Mouse (Mus musculus): ENCODE results near the gene Pacs2.
A peak's percentile ranks its signal among the peaks of the same experiment; 100 is the strongest.

The Pacs2 gene

DNA sequence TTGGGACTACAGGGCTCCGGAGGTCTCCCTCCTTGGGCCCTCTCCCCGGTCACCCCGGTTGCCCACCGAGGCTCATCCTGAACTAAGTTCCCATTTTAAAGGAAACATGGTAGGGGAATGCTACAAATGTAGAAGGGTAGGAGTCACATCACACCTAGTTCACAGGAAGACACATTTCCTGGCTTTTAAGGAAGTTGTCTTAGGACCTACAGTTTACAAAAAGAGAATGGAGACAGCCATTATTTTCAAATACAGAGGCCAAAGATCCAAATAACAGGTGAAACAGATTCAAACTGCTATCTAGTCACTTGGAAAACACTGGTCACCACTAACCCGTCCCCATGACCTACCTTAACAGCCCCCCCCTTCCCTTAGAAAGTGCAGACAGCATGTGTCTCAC lies 1.9 kb upstream of the Pacs2 start:
- DNase-seq (ENCODE audit: low spot score in 2 of 2), result no peak

DNA sequence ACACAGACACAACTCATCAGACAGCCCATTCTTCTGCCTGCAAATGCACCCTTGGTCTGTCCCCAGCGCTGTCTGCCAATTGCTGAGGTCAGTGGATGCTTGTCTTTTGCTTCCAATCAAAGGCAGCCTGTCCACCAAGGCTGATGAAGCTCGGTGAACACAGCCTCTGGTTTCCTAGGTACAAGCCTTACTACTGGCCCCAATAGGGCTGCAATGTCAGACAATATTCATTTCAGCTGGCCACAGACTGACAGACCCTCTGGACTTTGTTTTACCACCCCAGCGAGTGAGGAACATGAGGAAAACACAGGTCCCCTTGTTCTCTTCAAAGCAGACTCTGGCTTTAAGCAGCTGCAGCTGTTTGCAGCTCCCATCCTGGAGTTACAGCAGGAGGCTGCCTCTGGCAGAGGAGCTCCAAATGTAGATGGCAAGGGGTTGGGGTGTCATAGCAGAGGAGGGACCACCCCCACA lies 1.3 kb upstream of the Pacs2 start:
- DNase-seq (ENCODE audit: low spot score in 2 of 2), result no peak

DNA sequence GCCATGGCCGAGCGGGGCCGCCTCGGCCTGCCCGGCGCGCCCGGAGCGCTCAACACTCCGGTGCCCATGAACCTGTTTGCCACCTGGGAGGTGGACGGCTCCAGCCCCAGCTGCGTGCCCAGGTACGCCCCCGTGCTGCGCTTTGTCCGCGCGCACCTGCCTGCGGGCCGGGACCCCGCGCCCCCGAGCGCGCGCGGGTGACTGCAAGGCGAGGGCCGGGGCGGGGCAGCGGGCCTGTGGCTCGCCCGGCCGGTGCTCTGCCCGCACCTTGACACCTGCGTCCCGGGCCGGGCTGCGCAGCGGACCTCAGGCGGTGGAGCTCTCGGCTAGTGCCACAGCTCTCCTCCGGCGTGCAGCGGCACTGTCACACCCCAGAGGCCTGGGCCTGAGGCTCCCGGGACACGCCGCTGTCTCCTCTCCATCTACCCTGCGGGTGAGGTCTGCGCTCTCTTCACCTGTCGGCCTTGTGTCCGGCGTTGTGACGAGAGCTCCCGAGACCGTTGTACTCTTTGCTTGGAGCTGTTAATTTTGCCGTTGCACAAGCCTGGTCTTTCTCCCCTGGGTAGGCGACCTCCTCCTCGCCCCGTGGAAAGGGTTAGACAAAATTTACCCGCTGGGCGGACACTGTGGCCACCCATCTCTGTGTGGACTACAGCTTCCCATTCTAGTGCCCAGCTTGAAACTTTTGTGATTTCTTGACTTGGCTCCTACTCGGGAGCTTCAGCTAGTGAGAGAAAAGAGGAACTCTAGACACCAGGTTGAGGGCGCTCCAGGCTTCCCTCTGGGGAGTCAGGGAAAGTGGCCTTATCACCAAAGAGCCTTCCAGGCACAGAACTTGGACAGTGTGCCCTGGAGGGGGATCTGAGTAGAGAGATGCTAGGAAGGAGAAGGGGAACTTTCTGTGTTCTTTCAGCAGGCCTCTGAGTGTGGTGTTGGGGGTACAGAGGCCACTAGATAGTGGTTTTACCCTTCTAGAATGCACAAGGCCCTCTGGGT lies 551 bp downstream of the Pacs2 start:
- DNase-seq (ENCODE audit: low spot score in 2 of 2), result peak; percentile 12 to 35

DNA sequence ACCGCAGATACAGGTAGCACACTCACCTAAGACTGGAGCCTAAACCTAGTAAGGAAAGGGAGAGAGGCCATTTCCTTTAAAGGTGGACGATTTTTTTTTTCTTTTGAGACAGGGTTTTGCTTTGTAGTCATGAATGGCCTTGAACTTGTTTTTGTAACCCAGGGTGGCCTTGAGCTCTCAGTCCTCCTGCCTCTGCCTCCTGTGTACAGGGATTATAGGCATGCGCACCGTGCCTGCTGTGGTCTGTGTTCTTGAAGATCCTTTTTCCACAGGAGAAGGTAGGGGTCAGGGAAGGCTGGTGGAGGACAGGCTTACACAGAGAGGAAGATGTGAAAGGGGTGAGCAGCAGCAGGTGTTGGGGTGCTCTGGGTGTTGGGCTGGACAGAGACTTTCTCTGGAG lies 1.6 kb downstream of the Pacs2 start:
- no peak for DNase-seq (ENCODE audit: low spot score in 2 of 2)

DNA sequence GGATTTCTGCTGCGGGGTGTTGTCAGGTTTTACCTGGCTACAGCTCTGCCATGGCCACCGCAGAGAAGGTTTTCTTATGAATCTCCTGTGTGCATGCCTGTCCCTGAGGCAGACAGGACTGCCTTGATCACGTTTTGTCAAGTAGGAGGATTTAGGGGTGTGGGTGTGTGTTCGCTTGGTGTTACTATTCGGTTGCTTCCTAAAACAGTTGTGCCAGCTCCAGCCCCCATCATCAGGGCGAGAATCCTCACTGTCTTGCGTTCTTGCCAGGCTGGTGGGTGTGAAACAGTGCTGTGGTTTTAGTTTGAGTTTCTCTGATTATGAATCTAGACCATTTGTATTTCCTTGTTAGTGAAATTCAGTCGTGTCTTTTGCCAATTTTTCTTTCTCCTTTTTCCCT lies 2.7 kb downstream of the Pacs2 start:
- DNase-seq (ENCODE audit: low spot score in 2 of 2), result no peak

DNA sequence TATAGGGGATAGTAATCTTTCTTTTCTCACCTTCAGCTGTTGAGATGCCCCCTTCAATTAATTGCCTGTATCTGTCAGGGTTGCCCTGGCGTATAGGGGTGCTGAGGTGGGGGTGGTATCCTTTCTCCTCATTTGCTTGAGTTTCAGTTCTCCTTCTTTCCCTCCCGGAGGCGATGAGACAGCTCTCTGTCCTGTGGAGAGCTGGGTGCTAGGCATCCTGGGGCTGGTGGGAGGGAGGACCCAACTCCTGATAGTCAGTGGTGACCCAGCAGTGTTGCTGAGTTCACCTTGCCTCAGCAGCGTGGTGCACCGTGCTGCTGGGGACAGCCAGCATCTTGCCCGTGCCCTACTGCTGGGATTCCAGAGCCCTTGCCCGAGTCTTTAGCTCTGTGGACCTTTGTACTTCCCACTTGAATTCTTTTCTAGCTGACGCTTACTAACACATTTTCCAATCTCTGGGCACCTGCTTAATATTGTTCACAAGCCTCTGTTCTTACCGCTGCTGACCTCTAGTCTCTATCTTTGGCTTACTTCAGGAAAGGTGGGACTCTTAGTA lies 3.2 kb downstream of the Pacs2 start:
- no peak for DNase-seq (ENCODE audit: low spot score in 2 of 2)

DNA sequence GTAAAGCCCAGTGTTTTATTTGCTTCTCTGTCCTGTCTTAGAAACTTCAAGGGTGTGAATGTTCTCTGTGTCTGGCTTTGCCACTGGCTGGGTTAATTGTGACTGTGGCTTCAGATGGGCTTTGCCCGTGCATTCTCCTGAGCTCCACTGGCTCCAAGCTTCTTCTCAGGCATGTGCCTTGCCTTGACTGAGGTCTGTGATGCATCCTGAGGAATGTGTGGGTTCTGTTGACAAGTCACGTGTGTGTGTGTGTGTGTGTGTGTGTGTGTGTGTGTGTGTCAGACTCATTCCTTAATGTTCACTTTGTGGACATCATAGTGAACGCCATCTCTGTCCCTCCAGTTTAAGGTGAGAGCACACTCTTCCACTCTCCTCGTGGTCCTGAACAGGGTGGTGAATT lies 4.5 kb downstream of the Pacs2 start:
- DNase-seq (ENCODE audit: low spot score in 2 of 2), result no peak

DNA sequence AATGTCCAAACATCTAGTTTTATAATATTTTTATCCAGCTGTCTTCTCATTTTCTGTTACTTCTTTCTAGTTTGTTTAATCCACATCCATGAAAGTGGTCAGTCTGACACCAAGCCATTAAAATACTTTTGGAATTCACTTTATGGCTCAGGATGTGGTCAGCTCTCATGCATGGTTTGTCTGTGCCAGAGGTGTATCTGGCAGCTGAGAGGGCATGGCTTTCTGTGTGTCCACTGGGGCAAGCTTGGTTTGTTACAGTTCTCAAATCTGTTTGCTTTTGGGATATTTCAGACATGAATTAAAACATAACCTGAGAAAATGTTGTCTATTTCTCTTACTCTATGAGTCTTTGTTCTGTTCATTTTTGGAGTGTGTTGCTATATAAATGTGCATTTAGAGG lies 7.2 kb downstream of the Pacs2 start:
- no peak for DNase-seq (ENCODE audit: low spot score in 2 of 2)

DNA sequence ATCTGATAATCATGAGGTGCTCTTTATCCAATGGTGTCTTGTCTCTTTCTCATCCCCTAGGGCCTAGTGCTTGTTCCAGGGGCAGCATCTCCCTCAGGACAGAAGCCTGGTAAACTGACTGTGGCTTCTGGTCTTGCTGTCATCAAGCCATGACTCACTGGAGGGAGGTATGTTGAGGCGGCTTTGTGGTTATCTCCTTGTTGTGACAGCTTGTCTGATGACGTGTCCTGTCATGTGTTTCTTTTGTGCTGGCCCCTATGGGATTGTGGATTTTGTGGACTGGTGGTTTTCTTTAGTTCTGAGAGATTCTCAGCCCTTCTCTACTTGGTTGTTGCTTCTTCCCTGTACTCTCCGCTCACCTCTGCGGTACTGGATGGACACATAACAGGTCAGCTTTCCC lies 8.8 kb downstream of the Pacs2 start:
- no peak for DNase-seq (ENCODE audit: low spot score in 2 of 2)

DNA sequence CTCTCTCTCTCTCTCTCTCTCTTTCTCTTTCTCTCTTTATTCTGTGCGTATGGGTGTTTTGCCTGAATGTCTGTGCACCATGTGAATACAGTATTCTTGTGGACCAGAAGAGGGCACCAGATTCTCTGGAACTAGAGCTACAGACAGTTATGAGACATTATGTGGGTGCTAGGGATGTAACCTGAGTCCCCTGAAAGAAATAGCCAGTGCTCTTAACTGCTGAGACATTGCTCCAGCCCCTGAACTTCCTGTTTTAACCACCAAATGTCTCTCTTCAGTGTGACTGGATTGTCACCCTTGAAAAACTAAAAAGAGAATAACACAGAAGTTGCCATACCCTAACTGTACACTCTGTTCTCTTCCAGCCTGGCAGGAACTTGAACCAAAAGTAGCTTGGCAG lies 12.2 kb downstream of the Pacs2 start:
- no peak for DNase-seq (ENCODE audit: low spot score in 2 of 2)

DNA sequence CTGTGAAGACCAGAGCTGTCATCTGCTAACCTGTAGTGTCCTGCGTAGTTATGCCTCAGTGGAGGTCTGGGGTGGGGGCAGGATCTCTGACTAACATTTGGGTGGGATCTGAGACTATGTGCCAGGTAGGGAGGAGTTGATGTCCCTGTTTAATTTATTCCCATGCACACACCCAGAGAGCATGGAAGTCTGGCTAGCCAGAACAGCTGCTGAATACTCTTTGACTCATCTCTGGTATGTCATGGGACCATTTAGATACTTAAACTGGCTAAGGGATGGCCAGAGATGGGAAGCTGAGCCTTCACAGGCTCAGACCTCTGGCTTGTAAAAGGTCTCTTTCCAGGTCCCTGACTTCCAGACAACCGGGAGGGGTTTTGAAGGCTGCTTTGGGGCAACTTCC lies 13.2 kb downstream of the Pacs2 start:
- no peak for DNase-seq (ENCODE audit: low spot score in 2 of 2)

DNA sequence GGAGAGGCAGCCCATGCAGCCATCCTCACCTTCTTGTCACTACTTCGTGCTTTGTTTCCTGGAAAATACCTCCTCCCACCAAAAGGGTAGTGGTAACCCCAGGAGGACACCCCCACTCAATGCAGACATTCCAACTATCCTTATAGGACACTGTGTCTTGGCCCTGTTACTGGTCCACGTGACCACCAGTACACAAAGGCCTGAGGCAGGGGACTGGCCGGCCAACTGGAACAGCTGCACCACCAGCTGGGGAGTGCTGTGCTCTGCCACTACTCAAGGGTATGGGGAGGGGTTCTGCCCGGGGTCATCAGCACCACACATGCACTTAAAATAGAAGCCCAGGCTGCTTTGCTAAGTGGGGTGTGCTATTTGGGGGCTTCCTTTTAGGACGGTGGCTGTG lies 13.8 kb downstream of the Pacs2 start:
- DNase-seq (ENCODE audit: low spot score in 2 of 2), result no peak

DNA sequence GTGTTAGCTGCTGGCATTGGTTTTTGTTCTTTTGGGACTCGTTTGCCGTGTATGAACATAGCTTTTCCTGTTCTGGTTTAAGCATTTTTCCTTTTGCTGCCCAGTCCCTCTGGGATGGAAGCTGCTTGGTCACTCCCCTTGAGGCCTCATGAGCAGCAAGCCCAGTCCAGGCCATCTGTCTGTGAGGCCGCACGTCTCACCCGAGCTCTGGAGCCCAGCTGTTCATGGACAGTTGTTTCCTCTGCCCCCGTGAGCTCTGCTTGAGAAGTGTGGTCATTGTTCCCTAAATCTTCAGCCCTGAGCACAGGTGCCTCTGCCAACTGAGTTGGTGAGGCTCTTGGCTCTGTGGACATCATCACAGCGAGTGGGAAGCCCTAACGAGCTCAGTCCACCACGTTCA lies 14.6 kb downstream of the Pacs2 start:
- DNase-seq (ENCODE audit: low spot score in 2 of 2), result no peak

DNA sequence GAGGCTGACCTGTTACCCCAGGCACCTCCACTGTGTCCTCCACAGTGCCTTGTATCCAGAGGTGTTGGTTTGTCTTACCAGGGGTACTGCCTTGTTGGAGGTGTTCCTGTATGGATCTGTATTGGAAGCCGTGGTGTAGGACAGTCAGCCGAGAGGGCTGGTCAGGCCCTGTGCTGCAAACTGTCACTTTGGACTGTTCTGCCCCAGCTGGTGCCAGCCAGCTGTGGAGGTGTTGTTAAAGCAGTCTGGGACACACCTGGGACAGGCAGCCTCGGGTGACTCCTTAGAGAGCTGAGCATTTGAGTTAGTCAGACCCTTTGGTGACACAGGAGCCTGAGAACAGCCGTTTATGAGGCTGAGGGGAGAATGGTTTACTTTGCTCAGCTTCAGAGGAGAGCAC lies 15.7 kb downstream of the Pacs2 start:
- DNase-seq (ENCODE audit: low spot score in 2 of 2), result no peak

DNA sequence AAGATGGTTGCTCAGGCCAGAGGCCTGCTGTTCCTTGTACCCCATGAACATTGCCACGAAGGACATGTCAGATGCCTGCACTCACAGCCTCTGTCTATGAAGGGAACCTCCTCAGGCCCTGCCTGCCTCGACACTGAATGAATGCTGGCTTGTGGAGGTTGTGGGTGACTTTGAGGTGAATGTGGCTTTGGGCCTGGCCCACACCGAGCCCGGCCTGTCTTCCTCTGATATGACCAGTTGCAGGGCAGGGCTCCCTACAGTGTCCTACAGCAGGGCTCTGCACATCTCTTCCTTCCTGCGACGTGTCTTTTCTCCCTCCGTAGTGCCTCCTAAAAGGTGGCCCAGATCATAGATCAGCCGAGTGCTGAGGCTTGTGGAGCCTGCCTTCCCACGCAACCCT lies 16.7 kb downstream of the Pacs2 start:
- no peak for DNase-seq (ENCODE audit: low spot score in 2 of 2)

DNA sequence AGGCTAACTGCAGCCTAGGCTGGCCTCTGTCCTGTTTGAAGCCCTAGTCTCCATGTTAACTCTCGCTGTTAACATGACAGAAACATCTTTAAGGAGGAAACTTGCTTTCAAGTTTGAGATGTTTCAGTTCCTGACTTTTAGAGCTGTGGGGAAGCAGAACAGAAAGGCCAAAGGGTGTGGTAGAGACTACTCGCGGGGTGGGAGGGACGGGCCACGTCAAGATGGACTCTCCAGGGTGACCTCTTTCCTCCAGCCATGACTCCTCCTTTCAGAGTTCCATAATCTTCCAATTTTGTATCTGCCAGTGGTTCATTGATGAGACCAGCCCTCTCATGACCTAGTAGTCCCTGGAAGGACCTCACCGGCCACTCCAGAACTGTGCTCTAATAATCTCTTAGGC lies 17.1 kb downstream of the Pacs2 start:
- DNase-seq (ENCODE audit: low spot score in 2 of 2), result no peak

DNA sequence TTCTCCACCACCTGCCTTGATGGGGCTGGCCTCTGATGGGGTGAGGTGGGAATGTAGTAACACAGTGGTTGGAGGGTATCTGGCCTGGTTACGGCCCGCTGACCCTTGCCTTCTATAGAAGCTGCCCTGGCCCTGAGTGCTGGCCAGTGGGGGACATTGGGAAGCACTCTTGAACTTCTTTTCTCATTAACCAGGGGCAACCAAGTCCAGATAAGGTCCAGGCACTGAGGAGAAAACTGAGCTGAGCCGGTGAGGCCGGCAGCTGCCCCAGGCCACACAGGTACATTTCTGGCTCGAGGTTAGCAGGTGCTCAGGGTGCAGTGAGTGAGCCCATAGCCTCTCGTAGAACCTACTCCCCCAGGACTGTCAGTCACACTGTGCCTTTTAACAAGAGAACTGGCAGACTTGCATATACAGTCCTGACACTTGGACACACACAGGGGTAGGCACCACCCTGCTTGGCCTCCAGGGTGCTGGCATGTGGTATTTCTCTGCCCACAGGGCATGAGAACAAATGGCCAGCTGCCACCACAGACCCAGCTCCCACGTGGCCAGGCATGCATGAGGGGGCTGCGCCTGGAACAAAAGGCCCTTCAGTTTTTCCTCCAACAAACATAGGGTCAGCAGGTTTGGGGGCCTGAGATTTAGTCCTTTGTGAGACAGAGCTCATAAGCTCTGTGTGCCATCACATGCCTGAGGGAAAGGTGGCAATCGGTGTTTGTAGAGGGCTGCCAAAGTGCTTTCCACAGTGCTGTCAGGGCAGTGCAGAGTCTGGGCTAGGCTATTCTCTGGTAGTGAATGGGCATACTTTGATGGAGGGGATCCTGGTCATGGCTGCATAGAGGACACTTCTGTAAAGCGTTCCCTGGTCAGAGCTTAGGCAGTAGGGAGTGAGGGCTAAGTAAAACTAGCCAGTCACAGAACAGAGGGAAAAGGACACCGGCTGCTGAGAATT lies 18.3 kb downstream of the Pacs2 start:
- DNase-seq (ENCODE audit: low spot score in 2 of 2), result no peak

DNA sequence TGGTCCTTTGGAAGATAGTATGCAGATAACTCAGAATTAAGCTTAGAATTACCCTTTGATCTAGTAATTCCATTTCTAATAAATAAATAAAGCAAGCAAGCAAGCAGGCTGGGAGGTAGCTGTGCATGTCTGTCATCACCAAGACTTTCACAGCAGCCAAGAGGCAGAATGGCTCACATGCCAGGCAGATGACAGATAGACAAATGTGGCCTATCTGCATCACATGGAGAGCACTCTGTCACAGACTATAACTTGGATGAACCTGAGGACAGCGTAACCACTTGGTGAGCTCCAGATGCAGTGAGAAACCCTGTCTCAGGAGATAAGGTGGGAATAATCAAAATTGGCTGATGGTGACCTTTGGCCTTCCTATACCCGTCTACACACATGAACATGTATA lies 20.8 kb downstream of the Pacs2 start:
- DNase-seq (ENCODE audit: low spot score in 2 of 2), result no peak

DNA sequence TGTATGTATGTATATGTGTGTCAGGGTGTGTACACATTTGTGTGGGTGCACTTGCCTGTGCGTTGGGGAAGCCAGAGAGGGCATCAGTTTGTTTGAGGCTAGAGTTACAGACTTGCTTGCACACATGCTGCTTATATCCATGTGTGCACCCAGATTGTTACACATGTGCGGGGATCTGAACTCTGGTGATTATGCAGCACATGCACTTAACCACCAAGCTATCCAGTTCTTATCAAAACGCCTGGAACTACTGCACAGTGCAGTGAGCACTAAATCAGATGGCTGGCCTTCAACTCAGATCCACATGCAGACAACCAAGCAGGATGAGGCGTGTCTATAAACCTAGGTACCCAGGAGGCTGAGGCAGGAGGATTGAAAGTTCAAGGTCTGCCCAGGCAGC lies 22.7 kb downstream of the Pacs2 start:
- no peak for DNase-seq (ENCODE audit: low spot score in 2 of 2)

DNA sequence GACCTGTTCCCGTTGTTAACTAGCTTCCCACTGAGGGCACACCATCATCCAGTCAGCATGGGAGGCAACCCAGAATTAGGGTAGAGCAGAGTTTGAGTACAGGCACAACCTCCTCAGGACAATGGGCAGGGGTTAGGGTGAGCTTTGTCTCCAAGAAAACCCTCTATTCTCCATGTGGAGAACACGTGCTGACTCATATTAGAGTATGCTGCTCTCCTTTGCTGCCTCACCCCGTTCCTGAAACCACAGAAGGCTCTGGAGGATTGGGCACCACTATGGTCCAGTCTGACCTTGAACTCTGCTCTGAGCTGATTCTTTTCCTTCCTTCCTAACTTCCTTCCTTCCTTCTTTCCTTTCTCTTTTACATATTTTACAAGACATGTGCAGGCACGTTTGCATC lies 24.1 kb downstream of the Pacs2 start:
- no peak for DNase-seq (ENCODE audit: low spot score in 2 of 2)

DNA sequence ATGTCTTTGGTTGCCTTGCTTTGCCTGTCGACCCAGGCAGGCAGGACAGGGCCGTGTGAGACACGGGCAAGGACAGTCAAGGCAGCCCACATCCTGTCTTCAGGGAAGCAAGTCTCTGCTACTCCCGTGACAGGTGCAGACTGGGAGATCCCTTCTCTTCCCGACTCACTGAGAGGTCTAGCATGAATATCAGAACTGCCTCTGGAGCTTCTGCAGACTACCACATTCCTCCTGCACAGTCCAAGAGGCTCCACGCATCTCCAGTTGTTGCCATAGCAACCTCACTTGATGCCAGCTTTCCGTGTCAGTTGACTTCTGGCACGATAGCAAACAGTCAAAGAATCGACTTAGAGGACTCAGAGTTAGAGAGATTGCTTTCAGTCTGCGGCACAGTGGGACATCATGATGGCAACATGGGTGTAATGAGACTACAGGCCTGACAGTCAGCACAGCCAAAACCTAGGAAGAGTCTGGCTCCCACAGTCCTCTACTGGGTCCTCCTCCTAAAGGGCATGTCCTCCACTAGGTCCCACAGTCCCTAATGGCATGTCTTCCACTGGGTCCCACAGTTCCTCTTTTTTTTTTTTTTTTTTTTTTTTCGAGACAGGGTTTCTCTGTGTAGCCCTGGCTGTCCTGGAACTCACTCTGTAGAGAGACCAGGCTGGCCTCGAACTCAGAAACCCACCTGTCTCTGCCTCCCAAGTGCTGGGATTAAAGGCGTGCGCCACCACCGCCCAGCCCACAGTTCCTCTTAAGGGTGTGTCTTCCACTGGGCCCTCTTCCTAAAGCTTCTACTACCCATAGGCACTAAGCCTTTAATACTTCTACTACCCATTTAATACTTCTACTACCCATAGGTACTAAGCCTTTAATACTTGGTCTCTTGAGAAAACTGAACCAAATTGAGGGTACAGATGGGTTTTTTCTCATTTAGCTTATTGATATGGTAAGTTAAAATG lies 27.5 kb downstream of the Pacs2 start:
- no peak for DNase-seq (ENCODE audit: low spot score in 2 of 2)

All from thymus, postnatal 10 days (tissue).